Mouse (Mus musculus) layer of hippocampus, postnatal 25 days (tissue): Measurements from ENCODE around the gene Ipcef1. TPM values are rescaled to one million over a fixed set of nuclear protein-coding genes. Genes with fewer than 3 reads are reported as not detected.
"Not testable (repeated sequence)": the region's sequence is repeated elsewhere in the genome, so short reads cannot be mapped to it uniquely, and the experiment has no call there.

Experiments
- DNase-seq, 2 experiments: peaks; one replicate each; pipeline ENCODE4 v3.0.0; 2022; ENCODE audit warnings: mixed read lengths in 2 of 2, low spot score in 1 of 2; ENCODE audit errors: extremely low spot score in 1 of 2
- total RNA-seq, 2 experiments: library from RNA; stranded (reverse); gene quantifications; 2 replicates each; pipeline ENCODE4 v1.2.3; 2021

Ipcef1 gene
- total RNA-seq, 2 experiments from 2014 or later: 15.3 to 19.5 TPM

DNA sequence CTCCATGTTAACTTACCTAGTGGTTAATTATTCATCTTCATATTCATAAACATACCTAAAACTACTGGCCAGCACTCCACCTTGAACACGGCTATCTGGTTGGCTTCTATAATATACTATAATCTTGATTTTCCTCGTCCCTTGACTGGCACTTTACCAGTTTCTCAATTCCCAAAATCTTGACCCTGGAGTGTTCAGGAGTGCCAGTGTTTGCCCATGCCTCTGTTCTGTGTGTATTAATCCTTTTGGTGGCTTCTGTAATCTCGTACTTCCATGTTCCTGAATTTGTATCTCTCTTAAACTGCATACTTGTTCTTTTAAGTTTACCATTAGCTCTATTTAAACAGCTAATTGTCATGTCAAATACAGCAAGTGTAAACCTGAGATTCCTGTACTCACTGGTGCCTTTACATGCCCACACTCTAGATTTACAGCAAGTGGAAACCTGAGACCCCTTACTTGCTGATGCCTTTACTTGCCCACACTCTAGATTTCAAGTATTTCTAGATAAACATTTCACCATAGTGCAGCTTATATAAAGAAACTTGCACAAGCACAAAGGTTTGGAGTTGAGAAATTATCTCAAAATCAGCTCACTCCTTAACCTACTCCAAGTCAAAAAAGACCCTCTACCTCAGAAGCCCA lies 155.5 kb downstream of the Ipcef1 start:
- no peak for DNase-seq

DNA sequence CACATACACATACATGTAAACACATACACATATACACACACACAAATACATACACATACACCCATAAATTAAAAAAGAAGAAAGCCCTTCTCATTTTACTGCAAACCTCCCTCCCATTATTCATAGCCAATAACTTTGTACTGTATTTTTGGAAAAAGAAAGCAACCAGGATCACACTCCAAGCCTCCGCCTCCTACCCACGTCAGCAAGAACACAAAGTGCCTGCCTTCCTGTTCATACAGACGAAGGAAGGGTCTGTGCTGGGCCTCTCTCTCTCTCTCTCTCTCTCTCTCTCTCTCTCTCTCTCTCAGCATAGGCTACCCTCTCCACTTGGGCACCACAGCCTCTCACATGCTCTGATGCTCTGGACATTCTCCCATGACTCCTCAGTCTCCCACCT lies 156.5 kb downstream of the Ipcef1 start:
- DNase-seq: no peak

DNA sequence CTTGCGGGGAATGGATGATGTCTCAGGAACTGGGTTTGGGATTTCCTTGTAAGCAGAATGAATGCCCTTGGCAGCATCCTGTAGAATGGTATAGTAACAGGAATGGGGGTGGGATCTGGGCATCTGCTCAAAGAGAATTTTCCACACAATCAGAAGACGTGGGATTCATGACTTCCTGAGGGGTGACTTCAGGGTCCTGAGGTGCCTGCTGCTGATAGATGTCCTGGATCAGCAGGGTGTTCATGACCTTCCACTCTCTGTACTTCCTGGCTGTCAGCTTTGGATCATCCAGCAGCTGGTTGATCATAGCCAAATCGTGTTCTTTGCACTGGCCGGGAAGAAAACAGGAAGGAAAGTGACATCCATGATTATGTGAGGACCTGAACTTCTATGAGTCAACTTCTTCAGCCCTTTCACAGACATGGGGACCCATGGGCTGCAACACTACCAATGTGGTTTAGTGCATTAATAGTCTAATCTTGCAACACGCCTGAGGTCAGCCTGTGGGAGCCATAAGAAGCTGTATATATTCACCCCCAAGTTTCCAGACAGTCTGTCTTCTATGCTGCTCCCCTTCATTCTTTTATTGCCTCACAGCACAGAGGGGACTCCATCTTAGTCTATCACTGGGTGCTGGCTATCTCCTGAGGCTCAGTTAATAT lies 161.8 kb downstream of the Ipcef1 start:
- no peak for DNase-seq

DNA sequence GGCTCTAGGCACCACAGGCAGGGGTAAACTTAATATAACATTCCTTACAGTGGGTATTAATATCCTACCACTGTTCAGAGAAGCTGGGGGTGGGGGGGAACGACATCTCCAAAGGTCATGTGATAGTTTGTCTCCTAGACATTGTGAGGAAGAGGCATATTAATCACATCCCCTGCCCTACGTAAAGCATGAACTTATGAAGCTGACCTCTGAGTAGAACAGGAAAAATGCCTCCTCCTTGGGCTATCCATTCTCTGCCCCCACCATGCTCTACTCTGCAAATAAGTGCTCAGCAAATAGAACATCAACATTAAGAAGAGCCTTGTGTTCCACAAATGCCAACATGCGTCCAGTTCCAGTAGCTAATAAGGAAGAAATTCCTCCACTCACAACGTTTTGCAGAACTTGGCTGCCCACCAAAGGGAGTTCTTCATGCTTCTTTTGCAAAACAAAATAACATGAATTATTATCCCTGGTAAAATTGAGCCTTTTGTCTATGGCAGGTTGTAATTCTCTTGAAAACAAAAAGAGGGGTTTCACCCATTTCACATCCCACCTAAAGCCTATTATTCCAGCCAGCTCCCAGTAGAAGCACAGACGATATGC lies 162.5 kb downstream of the Ipcef1 start:
- no peak for DNase-seq

DNA sequence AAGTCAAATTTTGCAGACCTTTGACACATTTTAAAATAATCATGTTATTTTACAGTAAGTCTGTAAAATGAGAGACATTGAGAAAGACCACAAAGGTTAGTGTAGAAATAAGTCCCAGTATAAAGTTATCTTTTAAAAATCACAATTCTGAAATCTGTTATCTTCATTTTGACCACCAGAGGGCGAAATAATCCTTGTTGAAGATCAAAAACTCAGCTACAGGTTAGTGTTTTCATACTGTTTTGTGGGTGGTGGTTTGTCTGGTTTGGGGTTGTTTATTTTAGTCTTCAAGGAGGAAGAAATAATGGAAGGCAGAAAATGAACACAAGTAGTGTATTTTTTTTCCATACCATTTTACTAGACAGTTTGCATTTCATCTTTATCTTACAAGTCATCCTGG lies 166.8 kb downstream of the Ipcef1 start:
- no peak for DNase-seq

DNA sequence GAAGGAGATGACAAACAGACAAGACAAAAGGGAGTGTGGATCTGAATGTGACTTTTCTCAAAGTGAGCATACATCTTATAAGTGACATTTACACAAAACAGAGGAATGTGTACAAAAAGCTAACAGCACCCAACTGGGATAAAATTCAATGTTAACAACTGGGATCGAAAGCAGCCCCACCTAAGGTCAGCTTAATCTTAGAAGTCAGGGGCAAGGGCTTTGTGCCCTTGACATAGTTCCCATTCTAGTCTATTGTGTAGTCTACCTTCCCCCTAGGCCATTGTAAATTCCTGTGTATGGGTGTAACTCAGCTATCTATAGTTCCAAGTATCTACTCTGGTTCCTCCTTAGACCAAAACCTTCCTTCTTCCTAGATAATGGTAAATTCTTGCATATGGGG lies 170.2 kb downstream of the Ipcef1 start:
- DNase-seq: not testable (repeated sequence)

DNA sequence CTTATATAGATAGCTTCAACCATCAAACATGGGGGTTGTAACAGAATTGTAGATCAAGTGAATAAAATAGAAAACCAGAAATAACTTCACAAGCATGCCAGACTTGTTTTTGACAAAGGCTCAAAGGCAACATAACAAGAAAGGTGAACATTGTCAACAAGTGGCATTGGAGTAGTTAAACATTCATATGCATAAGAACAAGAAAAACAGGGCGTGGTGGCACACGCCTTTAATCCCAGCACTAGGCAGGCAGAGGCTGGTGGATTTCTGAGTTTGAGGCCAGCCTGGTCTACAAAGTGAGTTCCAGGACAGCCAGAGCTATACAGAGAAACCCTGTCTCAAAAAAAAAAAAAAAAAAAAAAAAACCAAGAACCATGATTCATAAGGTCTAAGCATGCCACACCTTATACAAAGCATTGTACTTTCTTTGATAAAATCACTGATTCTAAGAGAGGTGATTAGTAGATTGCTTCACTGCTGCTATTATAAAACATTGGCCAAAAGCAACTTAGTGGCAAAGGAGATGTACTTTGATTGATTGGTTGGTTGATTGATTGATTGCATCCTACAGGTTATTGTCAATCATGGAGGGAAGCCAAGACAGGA lies 173.9 kb downstream of the Ipcef1 start:
- DNase-seq: no peak

DNA sequence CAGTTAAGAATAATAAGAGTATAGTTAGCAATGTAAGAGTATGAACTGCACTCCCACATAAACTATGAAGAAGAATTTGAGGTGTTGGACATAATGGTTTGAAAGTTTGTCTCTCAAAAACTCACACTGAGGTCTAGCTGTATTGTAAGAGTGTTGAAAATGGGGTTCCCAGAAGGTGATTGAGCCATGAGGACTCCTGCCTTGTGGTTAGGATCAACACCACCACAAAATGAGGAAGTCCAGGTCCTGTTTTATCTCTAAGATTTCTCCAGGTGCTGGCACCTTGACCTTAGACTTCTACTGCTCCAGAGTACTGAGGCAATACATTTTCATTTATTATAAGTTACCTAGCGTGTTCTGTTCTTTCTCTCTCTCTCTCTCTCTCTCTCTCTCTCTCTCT lies 178.4 kb downstream of the Ipcef1 start:
- DNase-seq: no peak

DNA sequence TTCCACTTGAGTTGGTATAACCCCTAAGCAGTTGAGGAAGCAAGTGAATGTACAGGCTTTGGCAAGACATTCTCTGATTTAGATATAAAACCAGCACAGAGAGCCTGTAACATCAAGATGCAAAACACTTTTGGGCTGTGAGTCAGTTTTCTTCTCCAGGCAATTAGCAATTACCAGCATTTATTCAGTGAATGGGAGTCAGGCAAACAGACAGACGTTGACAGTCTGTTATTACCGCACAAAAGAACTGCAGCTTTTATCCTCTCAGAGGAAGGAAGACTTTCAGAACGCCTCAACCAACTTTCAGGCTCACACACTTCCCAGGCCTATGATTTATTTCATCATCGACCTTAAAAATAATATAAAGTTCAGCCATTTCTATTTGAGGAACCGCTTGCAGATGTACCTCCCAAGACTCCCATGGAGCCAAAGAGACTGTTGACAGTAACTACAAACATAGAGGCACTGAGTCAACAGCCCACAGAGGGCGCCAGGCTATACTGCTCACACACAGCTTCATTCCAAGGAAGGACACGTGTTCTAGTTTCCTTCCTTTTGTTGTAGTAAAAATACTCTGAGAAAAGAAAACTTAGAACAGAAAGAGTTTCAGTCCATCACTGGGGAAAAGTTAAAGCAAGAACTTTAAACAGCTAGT lies 180.7 kb downstream of the Ipcef1 start:
- no peak for DNase-seq

DNA sequence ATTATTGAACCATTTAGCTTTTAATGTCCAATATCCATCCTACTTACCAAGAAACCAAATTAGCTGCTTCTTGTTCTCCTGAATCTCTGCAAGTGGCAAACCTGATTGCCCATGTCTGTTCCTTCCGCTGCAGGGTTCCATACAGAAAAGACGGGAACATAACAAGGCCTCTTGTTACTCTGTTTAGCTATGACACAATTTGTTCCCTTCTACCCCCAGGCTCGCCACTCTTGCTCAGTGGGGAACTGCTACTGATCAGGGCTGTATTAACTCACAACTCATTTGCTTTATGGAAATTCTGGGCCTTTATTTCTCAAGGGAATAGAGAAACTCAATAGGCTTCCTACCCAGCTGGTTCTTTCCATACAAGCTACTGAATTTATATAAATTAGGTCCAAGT lies 196.5 kb downstream of the Ipcef1 start:
- no peak for DNase-seq

DNA sequence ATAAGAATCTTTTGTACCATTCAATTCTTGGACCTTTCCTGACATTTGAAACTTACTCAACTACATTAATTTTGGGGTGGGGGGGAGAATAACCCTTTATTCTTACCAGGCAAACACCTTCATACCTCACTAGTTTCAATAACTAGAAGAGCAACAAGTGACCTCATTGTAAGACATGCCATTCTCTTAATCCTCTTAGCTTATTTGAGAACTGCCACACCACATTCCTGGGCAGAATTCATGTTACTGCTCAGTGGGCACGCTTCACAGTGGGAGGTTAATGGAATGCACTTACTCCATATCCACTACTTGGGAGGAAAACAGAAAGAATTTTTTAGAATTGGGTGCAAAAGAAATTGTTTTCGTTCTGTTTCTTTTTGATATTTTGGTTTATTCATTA lies 203.4 kb downstream of the Ipcef1 start:
- DNase-seq: no peak

DNA sequence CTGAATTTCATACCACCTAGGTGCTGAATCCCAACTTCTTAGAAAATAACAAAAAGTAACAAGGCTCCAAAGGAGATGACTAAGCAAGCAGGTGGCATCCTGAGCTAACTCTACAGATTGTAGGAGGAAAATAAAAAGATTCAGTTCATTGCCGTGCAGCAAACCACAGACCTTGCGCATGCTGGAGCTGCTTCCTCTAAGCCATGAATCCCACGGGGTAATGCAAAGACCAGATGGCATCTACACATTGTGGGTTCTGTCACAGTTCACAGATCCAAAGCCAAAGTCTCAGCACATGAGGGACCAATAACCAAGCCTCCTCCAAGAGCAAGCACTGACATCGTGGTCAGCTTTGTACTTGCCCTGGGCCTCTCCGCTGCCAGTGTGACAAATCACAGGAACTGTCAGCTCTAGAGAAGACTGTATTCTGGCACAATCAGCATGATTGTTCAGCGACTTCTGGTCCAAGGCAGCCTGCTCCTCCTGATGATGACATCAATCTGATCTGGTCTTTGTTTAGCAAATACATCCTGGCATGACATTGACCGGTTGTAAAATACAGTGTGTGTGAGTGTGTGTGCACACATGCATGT lies 204.0 kb downstream of the Ipcef1 start:
- no peak for DNase-seq

DNA sequence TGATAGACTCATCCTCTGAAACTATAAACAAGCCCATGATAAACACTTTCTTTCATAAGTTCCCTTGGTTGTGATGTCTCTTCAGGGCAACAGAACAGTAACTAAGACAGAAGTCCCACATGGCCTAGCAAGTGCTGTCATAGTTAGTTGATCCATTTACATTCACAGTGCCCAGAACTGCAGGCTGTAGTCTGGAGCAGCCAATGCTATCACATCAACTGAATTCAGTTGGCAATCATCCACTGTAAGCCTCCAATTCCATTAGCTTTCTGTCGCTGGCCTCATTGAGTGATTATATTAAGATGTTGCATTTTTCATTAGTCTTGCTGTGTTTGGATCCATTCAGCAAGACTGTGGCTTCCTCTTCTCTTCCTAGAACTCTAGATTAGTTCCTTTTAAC lies 206.0 kb downstream of the Ipcef1 start:
- no peak for DNase-seq

DNA sequence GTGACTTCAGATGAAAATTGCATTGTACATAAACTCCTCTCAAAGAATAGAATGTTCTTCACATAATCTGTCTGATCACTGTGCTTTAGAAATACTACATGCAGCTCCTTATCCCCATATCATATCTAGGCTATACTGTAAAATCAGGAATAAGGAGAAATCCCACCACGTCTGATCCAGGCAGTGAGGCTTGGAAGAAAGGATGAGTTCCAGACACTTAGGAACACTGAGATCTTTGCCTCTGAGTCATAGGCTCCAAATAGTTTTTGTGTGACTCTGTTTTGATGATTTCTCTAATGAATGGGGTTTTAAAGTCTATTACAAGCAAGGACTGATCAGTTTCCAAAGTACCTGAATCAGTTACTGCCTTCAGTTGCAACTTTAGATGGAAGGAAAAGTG lies 210.1 kb downstream of the Ipcef1 start:
- DNase-seq: no peak

Other genes with a start within 250 kb of the Ipcef1 start
- gene Cnksr3, start 159.8 kb upstream of the Ipcef1 start, total RNA-seq: 10 to 100 TPM in 1 of 2 experiments, 1 to 10 TPM in 1; 9.8 to 10.6 TPM